Mouse (Mus musculus): ENCODE measurements around the gene Stxbp1. TPM values are rescaled to one million over a fixed set of nuclear protein-coding genes. Genes with fewer than 3 reads are reported as not detected.
A peak's percentile ranks its signal among the peaks of the same experiment; 100 is the strongest.

Stxbp1 gene
- polyA plus RNA-seq, 2 experiments from 2014 or later: 4.2 to 4.7 TPM

GRCm38 (mm10) chr2:32787176-32787575 lies 59.9 kb downstream of the Stxbp1 start:
- ATAC-seq: no peak

GRCm38 (mm10) chr2:32784048-32784681 lies 62.9 kb downstream of the Stxbp1 start, which contains the start of gene Cfap157:
TSS of gene Cfap157 (minus strand) at chr2:32784428.
- no peak for ATAC-seq

GRCm38 (mm10) chr2:32781710-32782109 lies 65.3 kb downstream of the Stxbp1 start:
- no peak for ATAC-seq

- no peak for ATAC-seq
Observed at GRCm38 (mm10) chr2:32779714-32780113, 67.3 kb downstream of the Stxbp1 start.

- no peak for ATAC-seq
Observed at GRCm38 (mm10) chr2:32779131-32779530, 67.9 kb downstream of the Stxbp1 start.

- no peak for ATAC-seq
Observed at GRCm38 (mm10) chr2:32778081-32778480, 69.0 kb downstream of the Stxbp1 start.

- no peak for ATAC-seq
Observed at GRCm38 (mm10) chr2:32776192-32776591, 70.9 kb downstream of the Stxbp1 start.

- peak; percentile 98 for ATAC-seq
Observed at GRCm38 (mm10) chr2:32775359-32776074, 71.5 kb downstream of the Stxbp1 start, which contains the start of the genes Ttc16 and Ptrh1. TSS of gene Ttc16 (minus strand) at chr2:32775633. TSS of gene Ptrh1 (plus strand) at chr2:32775786.

- ATAC-seq: no peak
Observed at GRCm38 (mm10) chr2:32772626-32773279, 74.3 kb downstream of the Stxbp1 start.

- no peak for ATAC-seq
Observed at GRCm38 (mm10) chr2:32771886-32772285, 75.2 kb downstream of the Stxbp1 start.

- ATAC-seq: no peak
Observed at GRCm38 (mm10) chr2:32769327-32770085, 77.5 kb downstream of the Stxbp1 start.

- no peak for ATAC-seq
Observed at GRCm38 (mm10) chr2:32768661-32769285, 78.3 kb downstream of the Stxbp1 start.

GRCm38 (mm10) chr2:32767241-32767640 lies 79.8 kb downstream of the Stxbp1 start:
- no peak for ATAC-seq

- no peak for ATAC-seq
Observed at GRCm38 (mm10) chr2:32763353-32763752, 83.7 kb downstream of the Stxbp1 start.

- no peak for ATAC-seq
Observed at GRCm38 (mm10) chr2:32761859-32762258, 85.2 kb downstream of the Stxbp1 start.

- ATAC-seq: no peak
Observed at GRCm38 (mm10) chr2:32761361-32761760, 85.7 kb downstream of the Stxbp1 start.

GRCm38 (mm10) chr2:32759001-32759400 lies 88.0 kb downstream of the Stxbp1 start:
- no peak for ATAC-seq

GRCm38 (mm10) chr2:32758503-32758902 lies 88.5 kb downstream of the Stxbp1 start:
- ATAC-seq: no peak

- peak; percentile 98 for ATAC-seq
Observed at GRCm38 (mm10) chr2:32757056-32757845, 89.8 kb downstream of the Stxbp1 start, which contains the start of gene Tor2a. TSS of gene Tor2a (plus strand) at chr2:32757234.

- no peak for ATAC-seq
Observed at GRCm38 (mm10) chr2:32756674-32757055, 90.4 kb downstream of the Stxbp1 start.

GRCm38 (mm10) chr2:32752181-32752580 lies 94.9 kb downstream of the Stxbp1 start:
- no peak for ATAC-seq

Data from CD4-positive, CD25-positive, alpha-beta regulatory T cell, adult 4 months (primary cell).